Mouse (Mus musculus) liver, embryonic 14.5 days (tissue): Measurements from ENCODE around the gene Tead2.

Experiments used
- CTCF ChIP-seq: IDR thresholded peaks from 2 replicates; pipeline ENCODE4 v1.5.1; 2016; ENCODE audit warnings: antibody characterized with exemption, low read depth, control low read depth
- EP300 ChIP-seq: IDR thresholded peaks from 2 replicates; pipeline ENCODE4 v1.6.1; 2016; ENCODE audit warnings: antibody characterized with exemption, low read depth

GRCm38 (mm10) chr7:45273672-45274071, 58.1 kb downstream of the Tead2 start:
- TF ChIP-seq CTCF = no peak
- TF ChIP-seq EP300 = no peak
